Mouse (Mus musculus) lung, embryonic 16.5 days (tissue): Measurements from ENCODE around the gene Eftud2. TPM values are rescaled to one million over a fixed set of nuclear protein-coding genes. Genes with fewer than 3 reads are reported as not detected.

Source experiments
- ATAC-seq: fragments of 200-750 bp; cut with Nextera tagmentation; 2 replicates; pipeline ENCODE4 v1.8.0; 2017; ENCODE audit warnings: low read depth, mild to moderate bottlenecking, moderate library complexity
- H3K27ac ChIP-seq: fragments of 300-500 bp; sonication (generic); 2 replicates; pipeline ENCODE4 v1.5.1; 2014; ENCODE audit warnings: mild to moderate bottlenecking, control low read depth, low read length
- H3K27me3 ChIP-seq: fragments of 300-500 bp; sonication (generic); 2 replicates; pipeline ENCODE4 v1.6.1; 2014; ENCODE audit warnings: low read depth, low read length, mixed read lengths; ENCODE audit not compliant: control insufficient read depth, insufficient read depth
- H3K36me3 ChIP-seq: fragments of 300-500 bp; sonication (generic); 2 replicates; pipeline ENCODE4 v1.6.1; 2014; ENCODE audit warnings: low read length; ENCODE audit not compliant: control insufficient read depth, insufficient read depth
- H3K4me1 ChIP-seq: fragments of 300-500 bp; sonication (generic); replicated peaks from 2 replicates; pipeline ENCODE4 v1.6.1; 2014; ENCODE audit warnings: low read length, mixed read lengths; ENCODE audit not compliant: control insufficient read depth, insufficient read depth
- H3K4me2 ChIP-seq: fragments of 300-500 bp; sonication (generic); 2 replicates; pipeline ENCODE4 v1.6.1; 2014; ENCODE audit warnings: low read depth, low read length, control low read depth
- H3K4me3 ChIP-seq: fragments of 300-500 bp; sonication (generic); 2 replicates; pipeline ENCODE4 v1.5.1; 2014; ENCODE audit warnings: mild to moderate bottlenecking, low read length, control low read depth
- H3K9ac ChIP-seq: fragments of 300-500 bp; sonication (generic); 2 replicates; pipeline ENCODE4 v1.6.1; 2014; ENCODE audit warnings: low read length, control low read depth
- H3K9me3 ChIP-seq: fragments of 300-500 bp; sonication (generic); 2 replicates; pipeline ENCODE4 v1.6.1; 2016; ENCODE audit warnings: low read length; ENCODE audit not compliant: control insufficient read depth
- WGBS: fragments of 180-500 bp; shearing (Covaris S2); extraction: QIAGEN DNeasy Blood & Tissue Kit; methylation state at CpG from one replicate; pipeline ENCODE4 v1.1.7; 2014; 5-methylcytosine and 5-hydroxymethylcytosine counted together
- polyA plus RNA-seq: library from polyadenylated mRNA; unstranded; fragments of >200 nt; fragmentation: Nextera tagmentation; extraction: Ambion mirVana; gene quantifications from 2 replicates; pipeline ENCODE4 v1.2.1, GENCODE M21; 2015

Eftud2 gene
- polyA plus RNA-seq, 1 experiment from 2014 or later, result 183 TPM

DNA sequence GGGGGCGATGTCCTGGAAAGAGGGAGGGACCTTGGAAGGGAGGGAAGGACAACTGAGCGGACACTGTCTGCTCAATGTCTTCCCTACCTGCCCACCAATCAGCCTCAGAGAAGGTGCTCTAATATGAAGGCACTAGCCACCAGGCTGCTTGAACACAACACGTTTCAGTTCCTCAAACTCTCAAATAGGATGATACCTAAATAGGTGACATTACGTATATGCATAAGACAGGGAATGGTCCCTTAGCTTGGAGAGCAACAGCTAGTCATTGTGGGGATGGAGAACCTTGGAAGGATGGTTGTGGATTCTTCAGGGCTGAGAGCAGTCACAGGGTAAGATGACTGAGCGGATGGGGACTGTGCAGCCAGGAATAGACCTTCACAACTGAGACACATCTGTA is 6.6 kb upstream of the Eftud2 start:
- WGBS, result 79% methylated on average over 5 of the region's 5 CpGs

DNA sequence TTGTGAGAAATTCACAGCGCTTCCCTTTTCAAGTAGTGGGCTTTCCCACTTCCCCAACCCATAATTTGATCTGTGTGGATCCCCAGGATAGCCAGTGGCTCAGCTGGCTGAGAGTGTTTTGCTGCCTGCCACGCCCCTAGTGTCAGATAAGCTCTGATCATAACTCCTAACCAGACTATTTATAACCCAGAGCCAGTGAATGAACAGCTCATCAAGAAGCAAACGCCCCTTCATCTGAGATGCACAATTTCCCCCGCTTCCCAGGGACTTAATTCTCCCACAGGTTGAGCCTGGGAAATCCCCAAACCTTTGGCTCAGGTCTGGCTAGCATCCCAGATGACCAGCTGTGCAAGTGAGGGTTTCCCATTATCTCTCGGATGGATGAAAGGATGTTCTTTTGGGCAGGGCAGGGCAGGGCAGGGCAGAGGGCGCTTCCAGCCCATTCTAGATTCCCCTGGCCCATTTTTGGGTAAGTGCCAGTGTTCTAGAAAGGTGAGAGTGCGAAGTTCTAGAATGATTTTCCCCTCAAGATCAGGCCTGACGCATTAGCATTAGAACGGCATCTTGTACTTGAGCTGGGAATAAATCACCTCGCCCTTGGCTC is 3.9 kb upstream of the Eftud2 start, which contains the start of gene Fam187a:
TSS of gene Fam187a (plus strand) at position 554 of the 604 bp plus-strand sequence.
- Histone ChIP-seq H3K4me2 (no peak within 1 kb of the TSS), H3K9me3 (no peaks in the 10 kb centered on the region), H3K27me3 (no peaks in the 10 kb centered on the region; the same call in none of the 2 replicates), H3K9ac (no peak within 1 kb of the TSS), H3K36me3 (no peaks in the 10 kb centered on the region), H3K27ac (no peak within 1 kb of the TSS), H3K4me3 (no peak within 1 kb of the TSS), H3K4me1 (peaks cover 10% of the 10 kb centered on the region)
- ATAC-seq, result no peak
- WGBS, result 50% methylated on average over 10 of the region's 10 CpGs

More for the DNA sequence above, 6.6 kb upstream of the Eftud2 start:
- Histone ChIP-seq H3K27ac (no peak overlapping the region), H3K27me3 (no peaks in the 10 kb centered on the region; the same call in none of the 2 replicates), H3K4me3 (no peak overlapping the region), H3K9ac (no peak overlapping the region), H3K36me3 (no peaks in the 10 kb centered on the region), H3K9me3 (no peaks in the 10 kb centered on the region), H3K4me2 (no peak overlapping the region), H3K4me1 (no peaks in the 10 kb centered on the region)
- ATAC-seq, result no peak

DNA sequence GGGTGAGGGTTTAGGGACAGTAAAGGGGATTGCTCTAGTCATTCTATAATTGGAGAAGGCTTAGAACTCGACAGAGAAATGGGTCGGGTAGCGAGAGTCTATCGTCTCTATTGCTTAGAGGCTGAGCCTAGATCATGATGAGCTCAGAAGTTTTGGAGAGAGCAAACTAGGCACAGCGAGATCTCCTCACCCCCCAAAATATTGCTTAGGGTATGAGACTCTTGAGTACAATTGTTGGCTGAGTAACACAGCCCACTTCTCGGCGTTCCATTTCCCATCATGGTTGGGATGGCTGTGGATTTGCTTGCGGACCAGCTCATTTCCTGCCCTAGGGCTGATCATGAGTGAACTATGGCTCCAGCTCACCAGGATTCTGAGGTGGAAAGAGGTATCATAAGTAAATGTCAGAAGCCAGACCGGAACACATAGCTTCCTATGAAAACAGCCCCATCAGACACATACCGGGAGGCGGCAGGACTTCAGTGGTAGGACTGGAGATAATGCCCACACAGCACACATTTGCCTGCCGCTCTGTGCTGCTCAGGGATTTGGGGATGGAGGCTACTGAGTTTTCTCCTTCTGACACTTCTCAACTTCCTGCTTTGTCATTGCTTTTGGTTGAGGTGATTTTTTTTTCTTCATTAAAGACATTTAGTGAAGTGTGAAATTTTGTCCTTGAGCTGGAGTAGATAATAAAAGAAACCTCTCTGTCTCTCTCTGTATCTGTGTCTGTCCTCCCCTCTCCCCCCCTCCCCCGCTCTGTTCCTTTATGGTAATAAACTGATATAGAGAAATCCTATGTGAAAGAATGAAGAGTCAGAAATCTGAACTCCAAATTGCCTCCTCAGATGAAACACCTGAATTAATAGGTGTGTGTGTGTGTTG is 771 bp upstream of the Eftud2 start:
- ATAC-seq, result peak; percentile 29; the same call in 1 of the 2 replicates
- 12% methylated on average over 13 of the region's 13 CpGs for WGBS
- H3K27ac ChIP-seq, result no peak overlapping the region; the same call in 1 of the 2 replicates

GRCm38 (mm10) chr11:102879558-102879957 is 1.2 kb downstream of the Eftud2 start:
- Histone ChIP-seq H3K36me3 (peaks cover 16% of the 10 kb centered on the region), H3K4me1 (peaks cover 16% of the 10 kb centered on the region), H3K27ac (no peak overlapping the region), H3K27me3 (no peaks in the 10 kb centered on the region; the same call in 1 of the 2 replicates), H3K4me2 (peak overlapping the region; percentile 69; the same call in 1 of the 2 replicates), H3K9me3 (no peaks in the 10 kb centered on the region), H3K9ac (no peak overlapping the region), H3K4me3 (no peak overlapping the region)
- ATAC-seq, result no peak
- WGBS, result 75% methylated on average over 2 of the region's 2 CpGs

More for the DNA sequence above, 771 bp upstream of the Eftud2 start:
- Histone ChIP-seq H3K27me3 (no peaks in the 10 kb centered on the region; the same call in none of the 2 replicates), H3K4me2 (peak overlapping the region; percentile 69), H3K9me3 (no peaks in the 10 kb centered on the region), H3K36me3 (peaks cover 6% of the 10 kb centered on the region), H3K9ac (peak overlapping the region; percentile 87), H3K4me3 (peak overlapping the region; percentile 90), H3K4me1 (peaks cover 16% of the 10 kb centered on the region)

GRCm38 (mm10) chr11:102874801-102875334 is 5.9 kb downstream of the Eftud2 start:
- Histone ChIP-seq H3K36me3 (peaks cover 26% of the 10 kb centered on the region), H3K27me3 (no peaks in the 10 kb centered on the region), H3K9me3 (no peaks in the 10 kb centered on the region), H3K9ac (no peak overlapping the region), H3K4me3 (no peak overlapping the region), H3K4me2 (no peak overlapping the region), H3K27ac (no peak overlapping the region), H3K4me1 (peaks cover 7% of the 10 kb centered on the region)
- no peak for ATAC-seq
- 86% methylated on average over 7 of the region's 7 CpGs for WGBS

DNA sequence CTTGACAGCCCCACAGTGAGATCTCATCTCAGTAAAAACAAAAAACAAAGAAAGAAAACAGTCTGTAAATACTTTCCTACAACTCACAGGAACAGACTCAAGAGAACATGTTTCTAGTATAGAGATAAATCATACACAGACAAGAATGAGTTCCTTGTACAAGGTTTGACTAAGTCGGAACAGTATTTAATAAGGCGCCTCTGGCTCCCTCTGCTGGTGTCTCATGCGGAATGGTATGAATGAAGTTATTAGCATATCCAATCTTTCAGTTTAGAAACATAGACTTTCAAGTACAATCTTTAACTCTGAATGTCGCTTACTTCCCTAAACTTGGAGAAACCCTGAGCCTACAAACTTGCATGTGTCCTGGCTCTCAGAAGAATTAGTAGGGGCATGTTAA is 16.5 kb downstream of the Eftud2 start:
- Histone ChIP-seq H3K4me3 (no peak overlapping the region), H3K27ac (no peak overlapping the region), H3K4me1 (no peaks in the 10 kb centered on the region), H3K9me3 (no peaks in the 10 kb centered on the region), H3K36me3 (peaks cover 38% of the 10 kb centered on the region), H3K9ac (no peak overlapping the region), H3K4me2 (no peak overlapping the region), H3K27me3 (no peaks in the 10 kb centered on the region)
- WGBS, result 25% methylated on average over 4 of the region's 4 CpGs
- ATAC-seq, result no peak

DNA sequence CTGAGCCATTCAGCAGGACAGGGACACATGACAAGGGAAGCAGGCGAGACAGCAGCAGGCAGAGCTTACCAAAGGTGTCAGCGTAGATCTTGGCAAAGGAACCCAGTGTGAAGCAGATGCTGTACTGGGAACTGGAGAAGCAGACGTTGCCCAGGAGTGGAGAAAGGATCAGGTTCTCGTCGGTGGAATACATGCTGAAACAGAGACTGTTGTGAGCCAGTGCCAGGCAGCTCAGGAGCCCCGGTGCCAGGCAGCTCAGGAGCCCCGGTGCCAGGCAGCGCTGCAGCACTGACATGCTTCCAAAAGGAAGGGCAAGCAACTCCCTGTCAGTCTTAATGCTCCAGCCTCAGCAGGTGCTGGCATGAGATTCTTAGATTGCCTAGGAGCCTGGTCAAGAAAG is 20.9 kb downstream of the Eftud2 start:
- 90% methylated on average over 8 of the region's 8 CpGs for WGBS
- H3K4me3 ChIP-seq, result no peak overlapping the region
- H3K9ac ChIP-seq, result no peak overlapping the region
- no peaks in the 10 kb centered on the region for H3K4me1 ChIP-seq
- ATAC-seq, result no peak
- no peaks in the 10 kb centered on the region for H3K9me3 ChIP-seq
- no peaks in the 10 kb centered on the region for H3K27me3 ChIP-seq
- no peak overlapping the region for H3K27ac ChIP-seq
- no peak overlapping the region for H3K4me2 ChIP-seq
- H3K36me3 ChIP-seq, result peaks cover 38% of the 10 kb centered on the region

DNA sequence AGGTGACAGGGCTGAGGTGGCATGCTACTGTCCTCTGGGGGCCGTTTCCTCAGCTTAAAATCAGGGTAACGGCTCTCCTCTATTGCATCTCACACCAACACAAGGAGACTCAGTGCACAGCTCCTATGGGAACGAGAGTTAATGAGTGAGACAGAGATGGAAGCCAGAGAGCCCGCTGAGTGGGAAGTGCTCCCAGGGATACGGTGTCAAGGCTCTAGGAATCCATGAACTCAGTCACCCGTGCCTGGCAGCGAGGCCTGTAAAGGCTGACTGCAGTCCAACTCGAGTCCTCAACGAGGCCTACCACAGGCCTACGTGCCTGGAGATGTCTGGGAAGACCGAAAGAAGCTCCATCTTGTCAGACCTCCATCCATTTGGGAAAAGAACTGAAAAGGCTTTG is 21.8 kb downstream of the Eftud2 start:
- Histone ChIP-seq H3K4me2 (no peak overlapping the region), H3K27ac (no peak overlapping the region), H3K9me3 (no peaks in the 10 kb centered on the region), H3K9ac (no peak overlapping the region), H3K4me3 (no peak overlapping the region), H3K27me3 (no peaks in the 10 kb centered on the region), H3K36me3 (peaks cover 45% of the 10 kb centered on the region), H3K4me1 (no peaks in the 10 kb centered on the region)
- no peak for ATAC-seq
- WGBS, result 92% methylated on average over 11 of the region's 11 CpGs

DNA sequence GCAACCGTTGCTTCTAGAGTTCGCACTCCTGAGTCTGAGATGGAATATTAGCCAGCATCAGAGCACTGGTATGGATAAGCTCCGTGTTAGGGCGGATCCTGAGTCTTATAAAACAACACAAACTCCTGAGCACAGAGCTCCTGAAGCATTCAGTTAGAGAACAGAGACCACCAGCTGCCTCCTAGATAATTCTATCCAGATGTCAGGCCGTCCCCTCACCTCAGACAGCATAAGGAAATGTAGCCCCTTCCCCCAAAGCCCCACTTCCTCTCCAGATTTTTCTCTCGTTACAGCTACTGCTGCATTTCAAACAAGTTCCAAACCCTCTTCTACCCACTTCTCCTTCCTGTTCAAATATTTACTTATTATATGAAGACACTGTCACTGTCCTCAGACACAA is 24.8 kb downstream of the Eftud2 start:
- Histone ChIP-seq H3K9me3 (no peaks in the 10 kb centered on the region), H3K4me1 (no peaks in the 10 kb centered on the region), H3K4me3 (no peak overlapping the region), H3K27me3 (no peaks in the 10 kb centered on the region), H3K27ac (no peak overlapping the region), H3K4me2 (no peak overlapping the region), H3K36me3 (peaks cover 41% of the 10 kb centered on the region), H3K9ac (no peak overlapping the region)
- WGBS, result 70% methylated on average over 6 of the region's 6 CpGs
- ATAC-seq, result no peak
